Mouse (Mus musculus): ENCODE data around the gene Asprv1.

The Asprv1 gene

DNA sequence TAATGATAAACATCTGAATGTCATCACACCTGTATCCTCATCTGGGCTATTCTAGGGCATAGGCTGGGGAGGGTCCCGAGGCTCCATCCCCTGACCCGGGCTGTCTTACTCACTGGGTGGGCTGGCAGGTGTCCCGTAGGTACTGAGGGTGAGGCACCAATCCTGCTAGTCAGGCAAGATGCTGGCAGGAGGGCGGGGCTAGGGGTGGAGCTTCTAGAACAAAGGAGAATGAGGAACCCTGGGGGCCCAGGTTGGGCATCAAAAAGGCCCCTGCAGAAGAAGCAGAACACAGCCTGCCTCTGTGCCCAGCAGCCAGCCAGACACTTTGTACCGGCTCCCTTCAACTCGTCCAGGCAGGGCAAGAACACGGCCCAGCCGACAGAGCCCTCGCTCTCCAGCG is at the start of gene Asprv1:
Gene Asprv1, plus strand, starts transcription at position 219 of the 400 bp plus-strand sequence.
- peak; percentile 38 for DNase-seq (ENCODE audit: low read depth, low spot score)

DNA sequence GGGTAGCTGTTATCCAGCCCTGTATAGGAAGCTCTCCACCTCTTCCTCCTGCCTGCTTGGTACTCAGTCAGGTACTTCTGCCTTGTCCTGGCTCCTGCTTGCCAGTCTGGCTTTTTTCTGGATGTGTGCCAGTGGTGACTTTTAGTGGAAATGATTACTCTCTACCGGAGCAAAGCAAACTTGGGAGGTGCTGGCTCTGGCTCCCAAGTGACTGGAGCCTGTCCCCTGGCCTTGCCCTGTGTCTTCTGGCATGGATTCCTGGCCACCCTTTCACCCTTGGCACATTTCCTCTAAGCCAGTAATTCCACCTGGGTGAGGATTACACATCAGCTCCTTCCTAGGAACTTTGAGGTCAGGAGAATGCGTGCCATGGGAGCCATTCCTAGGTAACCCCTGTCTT is 49.6 kb upstream of the Asprv1 start:
- DNase-seq (ENCODE audit: low read depth, low spot score) = no peak

DNA sequence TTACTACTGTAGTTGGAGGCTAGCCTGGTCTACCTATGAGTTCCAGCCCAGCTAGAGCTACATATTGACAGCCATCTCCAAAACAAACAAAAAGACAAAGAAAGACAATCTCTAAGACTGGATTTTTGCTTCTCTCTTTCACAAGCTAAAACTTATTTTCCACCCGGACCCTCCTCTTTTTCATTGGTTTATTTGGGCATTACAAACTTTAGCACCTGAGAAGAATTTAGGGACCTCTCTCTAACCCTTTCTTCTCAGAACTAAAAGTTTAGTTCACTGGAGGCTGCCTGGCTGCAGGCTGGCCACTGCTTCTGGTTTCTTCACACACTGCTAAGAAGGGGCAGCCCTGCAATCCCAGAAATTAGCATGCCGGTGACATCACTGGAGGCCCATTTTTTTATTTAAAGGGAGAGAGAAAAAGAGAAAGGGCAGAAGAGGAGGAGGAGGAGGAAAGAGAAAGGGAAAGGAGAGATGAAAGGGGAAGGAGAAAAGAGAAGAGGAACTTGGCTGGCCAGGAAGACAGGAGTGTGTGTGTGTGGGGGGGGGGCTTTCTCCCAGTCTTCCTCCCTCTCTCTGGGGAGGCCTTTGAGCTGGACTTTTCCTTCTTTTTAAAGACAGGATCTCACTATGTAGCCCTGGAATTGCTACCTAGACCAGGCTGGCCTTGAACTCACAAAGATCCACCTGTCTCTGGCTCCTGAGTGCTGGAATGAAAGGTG is 48.7 kb upstream of the Asprv1 start:
- no peak for DNase-seq (ENCODE audit: low read depth, low spot score)

- no peak for DNase-seq (ENCODE audit: low read depth, low spot score)
Measured at GRCm38 (mm10) chr6:86579926-86580325, 48.0 kb upstream of the Asprv1 start.

GRCm38 (mm10) chr6:86583141-86583540 is 44.8 kb upstream of the Asprv1 start:
- no peak for DNase-seq (ENCODE audit: low read depth, low spot score)

DNA sequence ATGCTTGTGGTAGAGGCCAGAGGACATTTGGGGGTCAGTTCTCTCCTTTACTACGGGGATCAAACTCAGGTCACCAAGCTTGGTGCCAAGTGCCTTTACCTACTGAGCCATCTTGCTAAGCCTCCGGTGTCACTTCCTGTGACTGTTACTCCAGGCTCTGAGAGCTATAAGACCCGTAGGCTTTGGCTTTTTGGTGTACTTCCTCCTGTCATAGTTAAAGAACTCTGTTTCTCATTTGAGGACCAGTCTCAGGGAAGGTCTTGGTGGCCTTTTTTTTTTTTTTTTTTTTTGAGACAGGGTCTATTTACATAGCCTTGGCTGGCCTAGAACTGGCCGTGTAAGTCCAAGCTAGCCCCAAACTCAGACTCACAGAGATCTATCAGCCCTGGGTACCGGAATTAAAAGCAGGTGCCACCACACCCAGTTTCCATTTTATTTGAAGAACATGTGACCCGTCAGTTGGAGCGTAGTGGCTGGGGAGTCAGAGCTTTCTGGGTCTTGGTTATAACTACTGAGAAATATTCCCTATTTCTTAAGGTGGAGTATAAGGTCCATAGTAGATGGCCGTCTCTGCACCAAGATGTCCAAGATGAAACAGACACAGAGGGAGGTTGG is 44.3 kb upstream of the Asprv1 start:
- no peak for DNase-seq (ENCODE audit: low read depth, low spot score)

DNA sequence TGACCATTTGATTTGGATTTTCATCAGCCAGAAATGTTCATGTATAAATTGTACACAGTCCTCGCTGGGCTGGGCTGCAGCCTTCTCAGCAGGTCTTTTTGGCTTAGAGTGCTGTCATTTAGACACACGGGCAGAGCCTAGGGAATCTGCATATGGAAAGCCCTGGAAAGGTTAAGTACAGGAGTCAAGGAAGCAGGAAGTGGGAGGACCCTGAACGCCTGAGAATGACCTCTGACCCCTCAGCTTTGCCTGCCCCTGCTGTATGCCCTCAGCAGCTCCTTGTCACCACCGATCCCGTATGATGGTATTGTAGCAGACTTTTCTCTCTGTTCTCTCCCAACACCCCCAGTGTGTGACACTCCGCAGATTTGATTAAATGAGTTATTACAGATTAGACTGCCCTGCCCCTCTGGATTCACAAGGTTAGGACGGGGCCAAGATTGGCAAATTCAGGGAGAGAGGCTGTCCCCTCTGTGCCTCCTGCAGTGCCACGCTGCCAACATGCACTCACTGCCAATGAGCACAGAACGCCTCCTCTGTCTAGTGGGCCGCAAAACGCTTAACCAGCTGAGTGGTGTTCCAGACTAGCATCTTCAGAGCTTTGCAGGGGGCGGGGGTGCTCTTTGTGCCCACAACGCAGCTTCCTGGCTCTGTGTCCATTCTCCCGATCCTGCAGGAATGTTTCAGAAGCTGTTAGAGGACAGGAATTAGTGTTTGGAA is 43.5 kb upstream of the Asprv1 start:
- peak; percentile 95 for DNase-seq (ENCODE audit: low read depth, low spot score)

DNA sequence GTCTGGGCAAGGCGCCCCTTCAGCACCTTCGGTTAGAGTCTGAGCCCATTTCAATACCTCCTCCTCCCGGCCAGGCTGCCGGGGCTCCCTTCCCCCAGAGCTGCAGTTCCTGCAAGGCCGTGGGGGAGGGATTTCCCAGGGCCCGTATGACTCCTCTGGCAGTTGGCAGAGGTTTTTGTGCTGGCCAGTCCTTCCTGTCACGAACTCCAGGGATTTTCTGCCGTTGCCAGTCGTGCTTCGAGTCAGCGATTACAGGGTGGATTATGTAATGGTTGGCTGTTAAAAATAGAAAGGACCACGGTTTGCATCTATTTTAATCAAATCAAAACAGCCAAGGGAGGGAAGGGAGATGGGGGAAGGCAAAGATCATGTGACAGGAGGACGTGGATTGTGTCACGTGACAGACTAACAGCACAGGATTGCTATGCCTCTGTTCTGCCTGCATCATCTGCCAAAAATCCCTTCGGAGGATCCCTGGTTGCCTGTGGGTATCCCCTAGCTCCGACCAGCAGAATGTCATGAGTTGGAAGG is 42.8 kb upstream of the Asprv1 start:
- DNase-seq (ENCODE audit: low read depth, low spot score) = peak; percentile 81

DNA sequence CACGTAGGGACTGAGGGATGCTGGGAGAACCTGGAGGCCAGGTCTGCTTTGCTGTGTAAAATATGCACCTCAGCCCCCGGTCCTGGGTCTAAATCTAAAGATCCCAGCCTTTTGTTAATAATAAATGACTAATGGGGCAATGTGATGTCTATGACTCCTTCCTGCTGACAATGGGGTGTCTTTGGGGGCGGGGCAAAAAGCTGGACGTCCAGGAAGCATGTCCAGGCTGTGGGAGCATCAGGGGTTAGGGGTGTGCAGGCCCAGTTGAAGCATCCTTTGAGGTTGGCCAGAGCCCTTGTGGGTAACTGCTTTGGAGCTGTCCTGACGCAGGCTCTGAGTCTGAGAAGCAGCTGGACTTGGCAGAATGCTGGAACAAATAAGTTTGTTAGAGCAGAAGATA is 41.9 kb upstream of the Asprv1 start:
- DNase-seq (ENCODE audit: low read depth, low spot score) = no peak

GRCm38 (mm10) chr6:86588429-86588828 is 39.5 kb upstream of the Asprv1 start:
- no peak for DNase-seq (ENCODE audit: low read depth, low spot score)

- peak; percentile 86 for DNase-seq (ENCODE audit: low read depth, low spot score)
Measured at GRCm38 (mm10) chr6:86593146-86593897, 34.6 kb upstream of the Asprv1 start.

DNA sequence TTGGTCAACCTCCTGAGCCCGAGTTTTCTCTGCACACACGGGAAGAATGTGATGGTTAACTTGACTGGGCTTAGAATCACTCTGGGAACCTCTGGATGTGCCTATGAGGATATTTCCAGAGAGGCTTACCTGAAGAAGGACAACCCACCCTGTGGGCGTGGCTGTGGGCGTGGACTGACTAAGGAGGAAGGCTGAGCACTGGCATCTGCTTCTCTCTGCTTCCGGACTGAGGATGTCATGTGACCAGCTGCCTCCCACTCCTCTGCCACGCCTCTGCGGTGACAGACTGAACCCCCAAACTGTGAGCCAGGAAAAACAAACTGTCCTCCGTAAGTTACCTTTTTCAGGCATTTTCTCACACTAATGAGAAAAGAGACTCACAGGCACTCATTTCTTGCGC is 33.3 kb upstream of the Asprv1 start:
- DNase-seq (ENCODE audit: low read depth, low spot score) = peak; percentile 97

GRCm38 (mm10) chr6:86595865-86596440 is 32.0 kb upstream of the Asprv1 start:
- DNase-seq (ENCODE audit: low read depth, low spot score) = no peak

GRCm38 (mm10) chr6:86598742-86599193 is 29.2 kb upstream of the Asprv1 start:
- no peak for DNase-seq (ENCODE audit: low read depth, low spot score)

DNA sequence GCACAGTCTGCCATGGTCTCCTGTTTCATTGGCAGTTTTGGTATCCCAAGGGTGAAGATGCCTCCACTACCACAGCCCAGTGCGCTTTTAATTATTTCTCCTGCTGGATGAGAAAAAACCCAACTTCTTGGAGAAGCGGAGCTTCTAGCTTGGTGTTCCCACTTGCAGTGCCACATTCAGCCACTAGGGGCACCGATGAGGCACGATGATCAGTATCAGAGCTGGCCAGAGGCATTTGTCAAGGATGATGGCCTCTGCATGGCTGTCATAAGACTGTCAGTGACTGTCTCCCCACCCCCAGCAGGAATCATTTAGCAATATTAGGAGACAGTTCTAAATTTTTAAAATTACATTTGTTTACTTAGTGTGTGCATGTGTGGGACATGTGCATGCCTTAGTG is 28.8 kb upstream of the Asprv1 start:
- peak; percentile 77 for DNase-seq (ENCODE audit: low read depth, low spot score)

DNA sequence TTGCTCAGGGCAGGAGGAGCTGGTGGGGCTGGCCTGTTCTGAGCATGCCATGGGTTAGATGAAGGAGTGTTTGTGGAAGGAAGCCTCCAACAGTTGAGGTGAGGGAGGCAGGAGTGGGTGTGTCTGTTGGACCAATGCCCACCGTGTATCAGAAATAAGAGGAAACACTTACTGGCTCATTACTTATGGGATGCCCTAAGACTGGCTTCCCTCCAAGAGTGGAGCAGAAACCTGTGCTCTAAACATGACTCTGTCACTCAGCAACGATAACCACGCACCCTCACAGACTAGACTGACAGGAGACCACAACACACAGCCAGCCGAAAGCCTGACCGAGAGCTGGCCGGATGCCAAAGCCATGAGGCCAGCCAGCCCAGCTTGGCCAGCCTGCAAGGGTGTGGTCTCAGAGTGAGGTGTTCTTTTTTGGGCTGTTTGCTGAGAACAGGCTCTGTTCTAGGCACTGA is 28.0 kb upstream of the Asprv1 start:
- DNase-seq (ENCODE audit: low read depth, low spot score) = no peak

GRCm38 (mm10) chr6:86605260-86605659 is 22.7 kb upstream of the Asprv1 start:
- DNase-seq (ENCODE audit: low read depth, low spot score) = no peak

DNA sequence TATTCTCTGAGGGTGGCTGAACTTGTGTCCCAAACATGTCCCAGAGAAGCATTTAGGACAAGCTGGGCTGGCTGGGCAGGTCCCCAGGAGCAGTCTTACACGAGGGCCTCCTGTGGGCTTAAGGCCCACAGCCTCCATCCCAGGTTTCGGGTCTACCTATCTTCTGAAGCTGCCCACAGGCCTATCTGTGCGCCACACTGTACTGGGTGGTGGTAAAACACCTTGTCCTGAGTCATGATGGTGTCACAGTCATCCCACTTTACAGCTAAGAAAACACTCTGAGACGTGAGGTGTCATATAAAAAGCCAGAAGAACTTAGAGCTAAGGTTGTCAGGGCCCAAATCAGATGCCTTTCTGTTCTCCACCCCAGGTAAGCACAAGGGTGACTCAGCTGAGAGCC is 21.7 kb upstream of the Asprv1 start:
- DNase-seq (ENCODE audit: low read depth, low spot score) = no peak

DNA sequence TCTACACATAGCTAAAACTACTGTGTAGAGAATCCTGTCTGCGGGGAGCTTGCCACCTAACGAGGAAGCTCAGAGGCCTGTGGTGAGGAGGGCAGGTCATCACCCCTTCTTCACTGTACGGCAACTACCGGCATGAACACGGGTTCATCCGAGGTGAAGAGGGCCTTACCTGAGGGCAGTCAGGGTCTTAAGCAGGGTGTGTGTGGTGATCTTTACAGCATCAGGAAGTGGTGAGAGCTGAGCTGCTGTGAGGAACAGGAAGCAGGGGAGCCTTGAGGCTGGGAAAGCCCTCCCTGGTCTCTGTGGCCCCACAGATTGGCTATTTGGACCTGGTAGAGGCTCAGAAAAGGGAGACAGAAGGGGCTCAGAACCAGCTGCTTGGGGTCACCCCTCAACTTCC is 20.5 kb upstream of the Asprv1 start:
- DNase-seq (ENCODE audit: low read depth, low spot score) = no peak

- DNase-seq (ENCODE audit: low read depth, low spot score) = no peak
Measured at GRCm38 (mm10) chr6:86609235-86609634, 18.7 kb upstream of the Asprv1 start.

- no peak for DNase-seq (ENCODE audit: low read depth, low spot score)
Measured at GRCm38 (mm10) chr6:86610714-86611113, 17.2 kb upstream of the Asprv1 start.

All from R1 (cell line).